Mouse (Mus musculus) kidney, postnatal 0 days (tissue): Measurements from ENCODE around the gene Gm27027. TPM values are rescaled to one million over a fixed set of nuclear protein-coding genes. Genes with fewer than 3 reads are reported as not detected.
A peak's percentile ranks its signal among the peaks of the same experiment; 100 is the strongest.

Source experiments
- ATAC-seq: fragments of 200-750 bp; cut with Nextera tagmentation; replicated peaks from 2 replicates; pipeline ENCODE4 v1.8.0; 2017; ENCODE audit warnings: low read depth, moderate number of reproducible peaks, moderate TSS enrichment, moderate library complexity; ENCODE audit not compliant: low FRiP score
- DNase-seq: peaks from one replicate; pipeline ENCODE4 v3.0.0-alpha.2; 2016; ENCODE audit warnings: low spot score
- H3K27ac ChIP-seq: fragments of 300-500 bp; sonication (generic); 2 replicates; pipeline ENCODE4 v1.5.1; 2014; ENCODE audit warnings: mild to moderate bottlenecking
- H3K27me3 ChIP-seq: fragments of 300-500 bp; sonication (generic); 2 replicates; pipeline ENCODE4 v1.6.1; 2014; ENCODE audit warnings: low read length, mixed read lengths; ENCODE audit not compliant: insufficient read depth
- H3K36me3 ChIP-seq: fragments of 300-500 bp; sonication (generic); 2 replicates; pipeline ENCODE4 v1.6.1; 2014; ENCODE audit warnings: low read length, mixed read lengths; ENCODE audit not compliant: insufficient read depth
- H3K4me1 ChIP-seq: fragments of 300-500 bp; sonication (generic); replicated peaks from 2 replicates; pipeline ENCODE4 v1.6.1; 2014; ENCODE audit warnings: antibody characterized with exemption, low read length, mixed read lengths; ENCODE audit not compliant: insufficient read depth
- H3K4me2 ChIP-seq: fragments of 300-500 bp; sonication (generic); 2 replicates; pipeline ENCODE4 v1.6.1; 2014; ENCODE audit warnings: mild to moderate bottlenecking, low read length, moderate library complexity, mixed read lengths
- H3K4me3 ChIP-seq: fragments of 300-500 bp; sonication (generic); replicated peaks from 2 replicates; pipeline ENCODE4 v1.5.1; 2014; ENCODE audit warnings: low read depth, low read length
- H3K9ac ChIP-seq: fragments of 300-500 bp; sonication (generic); 2 replicates; pipeline ENCODE4 v1.6.1; 2014; ENCODE audit warnings: low read depth, low read length
- H3K9me3 ChIP-seq: fragments of 300-500 bp; sonication (generic); replicated peaks from 2 replicates; pipeline ENCODE4 v1.6.1; 2016; ENCODE audit warnings: low read length, inconsistent platforms, mixed read lengths
- CTCF ChIP-seq: IDR thresholded peaks from 2 replicates; pipeline ENCODE4 v1.5.1; 2016; ENCODE audit warnings: antibody characterized with exemption, low read depth, mild to moderate bottlenecking, moderate library complexity
- WGBS: fragments of 180-500 bp; shearing (Covaris S2); extraction: QIAGEN DNeasy Blood & Tissue Kit; methylation state at CpG from one replicate; pipeline ENCODE4 v1.1.7; 2014; 5-methylcytosine and 5-hydroxymethylcytosine counted together
- polyA plus RNA-seq: library from polyadenylated mRNA; unstranded; fragments of >200 nt; fragmentation: Nextera tagmentation; extraction: Ambion mirVana; gene quantifications from 2 replicates; pipeline ENCODE4 v1.2.1, GENCODE M21; 2015

The Gm27027 gene
- polyA plus RNA-seq, 1 experiment from 2014 or later, result not detected

DNA sequence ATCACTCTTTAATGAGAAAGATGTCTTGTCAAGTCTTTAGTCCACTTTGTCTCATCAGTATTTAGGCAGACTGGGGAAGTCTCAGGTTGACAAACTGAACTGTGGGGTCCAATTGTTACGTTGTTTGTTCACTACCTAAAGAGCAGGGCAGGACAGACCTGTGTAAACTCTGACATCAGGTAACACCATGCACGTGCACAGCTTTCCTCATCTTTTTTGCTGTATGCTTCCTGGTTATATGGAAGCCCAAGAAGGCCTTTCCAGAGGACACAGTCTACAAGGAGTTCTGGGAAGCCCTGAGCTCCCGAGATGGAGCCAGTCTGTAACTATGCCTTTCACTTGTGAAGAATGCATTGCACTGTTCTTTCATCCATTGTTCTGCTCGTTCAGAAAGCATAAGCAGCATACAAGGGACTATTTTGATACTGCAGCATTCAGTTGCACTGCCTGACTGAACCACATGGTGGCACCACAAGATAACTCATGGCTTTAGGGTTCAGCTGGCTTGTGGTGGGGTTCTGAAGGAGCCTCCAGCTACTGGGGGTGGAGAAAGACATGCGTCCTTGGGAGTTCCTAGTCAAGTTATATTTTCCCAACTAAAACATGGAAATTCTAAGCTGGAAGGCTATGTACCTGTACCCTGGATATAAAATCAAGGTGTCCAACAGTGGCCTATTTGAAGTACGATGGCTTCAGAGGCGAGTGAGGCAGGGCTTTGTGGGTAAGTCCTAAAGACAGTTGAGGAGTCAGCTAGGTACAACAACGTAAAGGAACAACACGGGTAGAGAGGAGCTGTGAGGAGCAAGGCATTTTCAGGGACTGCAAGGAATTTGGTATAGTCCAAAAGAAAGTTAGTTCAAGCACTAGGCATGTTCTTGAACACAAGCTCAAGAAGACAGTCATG lies 39.5 kb upstream of the Gm27027 start:
- WGBS, result 75% methylated on average over 9 of the region's 9 CpGs

GRCm38 (mm10) chr2:94030602-94031001 lies 34.4 kb upstream of the Gm27027 start:
- H3K27me3 ChIP-seq, result no peaks in the 10 kb centered on the region
- no peak overlapping the region for H3K27ac ChIP-seq
- no peak for ATAC-seq
- H3K9me3 ChIP-seq, result no peaks in the 10 kb centered on the region
- H3K9ac ChIP-seq, result no peak overlapping the region
- peaks cover 5% of the 10 kb centered on the region for H3K36me3 ChIP-seq
- DNase-seq, result no peak
- H3K4me3 ChIP-seq, result no peak overlapping the region
- no peak for TF ChIP-seq CTCF
- H3K4me1 ChIP-seq, result no peaks in the 10 kb centered on the region
- H3K4me2 ChIP-seq, result no peak overlapping the region

More for the DNA sequence above, 39.5 kb upstream of the Gm27027 start:
- H3K9ac ChIP-seq, result no peak overlapping the region
- ATAC-seq (no peak), DNase-seq (peak; percentile 73)
- no peak overlapping the region for H3K27ac ChIP-seq
- H3K36me3 ChIP-seq, result peaks cover 5% of the 10 kb centered on the region
- H3K4me1 ChIP-seq, result no peaks in the 10 kb centered on the region
- H3K27me3 ChIP-seq, result no peaks in the 10 kb centered on the region
- H3K4me2 ChIP-seq, result no peak overlapping the region
- no peaks in the 10 kb centered on the region for H3K9me3 ChIP-seq
- peak; percentile 87 for TF ChIP-seq CTCF
- H3K4me3 ChIP-seq, result no peak overlapping the region

DNA sequence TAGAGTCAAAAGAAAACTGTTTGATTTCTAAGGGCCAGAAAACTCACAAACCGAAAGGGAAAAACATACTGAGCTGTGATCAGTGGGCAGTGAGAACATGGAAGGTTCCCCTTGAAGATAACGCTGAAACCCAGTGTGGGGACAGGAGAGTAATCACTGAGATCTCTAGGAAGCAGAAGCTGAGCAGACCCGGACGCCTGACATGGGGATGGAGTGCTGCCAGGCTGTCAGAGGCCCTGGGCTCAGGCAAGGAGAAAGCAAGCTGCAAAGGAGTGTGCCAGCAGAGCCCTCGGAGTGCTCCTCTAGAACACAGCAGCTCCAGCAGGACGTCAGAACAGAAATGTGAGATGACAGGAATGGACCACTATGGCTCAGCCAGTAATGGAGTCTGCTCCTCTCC lies 28.5 kb upstream of the Gm27027 start:
- TF ChIP-seq CTCF, result no peak

GRCm38 (mm10) chr2:94010335-94011291 lies 14.5 kb upstream of the Gm27027 start, which contains the start of gene Alkbh3:
Alkbh3 (minus strand) TSS chr2:94010807.
- Histone ChIP-seq H3K36me3 (peaks cover 17% of the 10 kb centered on the region), H3K4me3 (peak within 1 kb of the TSS; percentile 61), H3K27me3 (no peaks in the 10 kb centered on the region), H3K27ac (peak within 1 kb of the TSS; percentile 1; the same call in 1 of the 2 replicates), H3K9ac (peak within 1 kb of the TSS; percentile 72), H3K4me2 (peak within 1 kb of the TSS; percentile 78), H3K9me3 (no peaks in the 10 kb centered on the region), H3K4me1 (peaks cover 9% of the 10 kb centered on the region; the same call in 1 of the 2 replicates)
- ATAC-seq (peak; percentile 100), DNase-seq (peak; percentile 97)
- TF ChIP-seq CTCF, result no peak
- WGBS, result 5% methylated on average over 47 of the region's 47 CpGs

More for the DNA sequence above, 28.5 kb upstream of the Gm27027 start:
- no peaks in the 10 kb centered on the region for H3K36me3 ChIP-seq
- no peaks in the 10 kb centered on the region for H3K4me1 ChIP-seq
- H3K4me2 ChIP-seq, result no peak overlapping the region
- ATAC-seq (no peak), DNase-seq (no peak)
- H3K27ac ChIP-seq, result no peak overlapping the region
- no peak overlapping the region for H3K4me3 ChIP-seq
- no peaks in the 10 kb centered on the region for H3K27me3 ChIP-seq
- no peak overlapping the region for H3K9ac ChIP-seq
- no peaks in the 10 kb centered on the region for H3K9me3 ChIP-seq
- WGBS, result 57% methylated on average over 6 of the region's 6 CpGs

DNA sequence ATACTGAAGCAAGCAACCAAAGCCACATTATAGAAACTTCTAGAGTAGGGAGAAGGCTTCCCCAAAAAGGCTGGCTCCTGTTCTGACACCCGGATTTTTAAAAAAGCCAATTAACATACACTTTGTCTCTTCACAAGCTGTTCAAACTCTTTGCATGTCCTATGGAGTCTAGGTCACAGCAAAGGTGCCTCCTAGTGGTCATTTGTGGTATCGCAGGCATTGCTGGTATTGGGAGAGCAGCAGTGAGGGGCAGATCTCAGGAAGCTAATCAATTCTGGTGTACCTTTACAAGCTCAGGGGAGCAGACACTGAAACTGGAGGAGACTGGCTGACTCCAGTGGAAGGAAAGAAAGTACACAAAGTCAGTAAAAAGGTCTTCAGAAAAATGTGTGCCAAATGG lies 6.2 kb upstream of the Gm27027 start:
- DNase-seq, result peak; percentile 87
- H3K9ac ChIP-seq, result no peak overlapping the region
- H3K27me3 ChIP-seq, result no peaks in the 10 kb centered on the region
- 13% methylated on average over 2 of the region's 2 CpGs for WGBS
- ATAC-seq, result no peak
- no peak overlapping the region for H3K4me2 ChIP-seq
- H3K36me3 ChIP-seq, result peaks cover 37% of the 10 kb centered on the region
- H3K4me1 ChIP-seq, result no peaks in the 10 kb centered on the region
- peak; percentile 97 for TF ChIP-seq CTCF
- H3K9me3 ChIP-seq, result no peaks in the 10 kb centered on the region
- no peak overlapping the region for H3K27ac ChIP-seq
- no peak overlapping the region for H3K4me3 ChIP-seq

GRCm38 (mm10) chr2:94001918-94002317 lies 5.8 kb upstream of the Gm27027 start:
- no peak overlapping the region for H3K4me3 ChIP-seq
- DNase-seq (no peak), ATAC-seq (no peak)
- no peaks in the 10 kb centered on the region for H3K9me3 ChIP-seq
- H3K9ac ChIP-seq, result no peak overlapping the region
- WGBS, result 81% methylated on average over 4 of the region's 4 CpGs
- no peak overlapping the region for H3K4me2 ChIP-seq
- no peak overlapping the region for H3K27ac ChIP-seq
- TF ChIP-seq CTCF, result no peak
- H3K27me3 ChIP-seq, result no peaks in the 10 kb centered on the region
- H3K4me1 ChIP-seq, result no peaks in the 10 kb centered on the region
- peaks cover 37% of the 10 kb centered on the region for H3K36me3 ChIP-seq
